Mouse (Mus musculus): ENCODE measurements around the gene Cdca5.

Gene Cdca5

GRCm38 (mm10) chr19:6061641-6062302, 23.0 kb upstream of the Cdca5 start:
- peak; percentile 46 for DNase-seq (ENCODE audit: low spot score)

GRCm38 (mm10) chr19:6062418-6062817, 22.4 kb upstream of the Cdca5 start:
- DNase-seq (ENCODE audit: low spot score), result no peak

GRCm38 (mm10) chr19:6063081-6063480, 21.7 kb upstream of the Cdca5 start:
- DNase-seq (ENCODE audit: low spot score), result no peak

- no peak for DNase-seq (ENCODE audit: low spot score)
Measured at GRCm38 (mm10) chr19:6066571-6066970, 18.2 kb upstream of the Cdca5 start.

- peak; percentile 91 for DNase-seq (ENCODE audit: low spot score)
Measured at GRCm38 (mm10) chr19:6067011-6067723, 17.6 kb upstream of the Cdca5 start.

- peak; percentile 92 for DNase-seq (ENCODE audit: low spot score)
Measured at GRCm38 (mm10) chr19:6067724-6068415, 16.9 kb upstream of the Cdca5 start, which contains the start of gene Tm7sf2. Gene Tm7sf2 (minus strand): TSS chr19:6068373.

- DNase-seq (ENCODE audit: low spot score), result no peak
Measured at GRCm38 (mm10) chr19:6068951-6069350, 15.8 kb upstream of the Cdca5 start.

GRCm38 (mm10) chr19:6069851-6070250, 14.9 kb upstream of the Cdca5 start:
- DNase-seq (ENCODE audit: low spot score), result no peak

- no peak for DNase-seq (ENCODE audit: low spot score)
Measured at GRCm38 (mm10) chr19:6070571-6071250, 14.1 kb upstream of the Cdca5 start.

- no peak for DNase-seq (ENCODE audit: low spot score)
Measured at GRCm38 (mm10) chr19:6071261-6071660, 13.5 kb upstream of the Cdca5 start.

- DNase-seq (ENCODE audit: low spot score), result no peak
Measured at GRCm38 (mm10) chr19:6073889-6074288, 10.9 kb upstream of the Cdca5 start.

GRCm38 (mm10) chr19:6076564-6077393, 8.0 kb upstream of the Cdca5 start, which contains the start of gene Vps51:
Gene Vps51 (minus strand): TSS chr19:6077231.
- peak; percentile 96 for DNase-seq (ENCODE audit: low spot score)

- no peak for DNase-seq (ENCODE audit: low spot score)
Measured at GRCm38 (mm10) chr19:6079983-6080480, 4.8 kb upstream of the Cdca5 start, which contains the start of gene Tmem262. Gene Tmem262 (plus strand): TSS chr19:6080033.

- no peak for DNase-seq (ENCODE audit: low spot score)
Measured at GRCm38 (mm10) chr19:6082156-6082555, 2.6 kb upstream of the Cdca5 start, which contains the start of gene Gm28374. Gene Gm28374 (minus strand): TSS chr19:6082256.

- DNase-seq (ENCODE audit: low spot score), result peak; percentile 87
Measured at GRCm38 (mm10) chr19:6085417-6085879, 665 bp downstream of the Cdca5 start.

GRCm38 (mm10) chr19:6088841-6089240, 4.1 kb downstream of the Cdca5 start:
- no peak for DNase-seq (ENCODE audit: low spot score)

- DNase-seq (ENCODE audit: low spot score), result no peak
Measured at GRCm38 (mm10) chr19:6094119-6094518, 9.3 kb downstream of the Cdca5 start, which contains the start of gene AC131692.1. Gene AC131692.1 (plus strand): TSS chr19:6094419.

GRCm38 (mm10) chr19:6097847-6098246, 13.1 kb downstream of the Cdca5 start:
- no peak for DNase-seq (ENCODE audit: low spot score)

- DNase-seq (ENCODE audit: low spot score), result no peak
Measured at GRCm38 (mm10) chr19:6101186-6101585, 16.4 kb downstream of the Cdca5 start.

- DNase-seq (ENCODE audit: low spot score), result no peak
Measured at GRCm38 (mm10) chr19:6102169-6102853, 17.5 kb downstream of the Cdca5 start.

Data from retina, embryonic 14.5 days (tissue).